Mouse (Mus musculus) olfactory bulb, adult 2 months (tissue): ENCODE measurements around the gene Atp1a2.

Experiments used
- CTCF ChIP-seq: fragments of 200-500 bp; IDR thresholded peaks from 2 replicates; pipeline ENCODE4 v1.5.1; 2012; ENCODE audit warnings: low read depth, mild to moderate bottlenecking, low read length, moderate library complexity; ENCODE audit not compliant: insufficient read depth
- POLR2A ChIP-seq: fragments of 200-500 bp; IDR thresholded peaks from 2 replicates; pipeline ENCODE4 v1.6.1; 2012; ENCODE audit warnings: mild to moderate bottlenecking, low read depth, low read length, moderate library complexity; ENCODE audit not compliant: insufficient read depth

DNA sequence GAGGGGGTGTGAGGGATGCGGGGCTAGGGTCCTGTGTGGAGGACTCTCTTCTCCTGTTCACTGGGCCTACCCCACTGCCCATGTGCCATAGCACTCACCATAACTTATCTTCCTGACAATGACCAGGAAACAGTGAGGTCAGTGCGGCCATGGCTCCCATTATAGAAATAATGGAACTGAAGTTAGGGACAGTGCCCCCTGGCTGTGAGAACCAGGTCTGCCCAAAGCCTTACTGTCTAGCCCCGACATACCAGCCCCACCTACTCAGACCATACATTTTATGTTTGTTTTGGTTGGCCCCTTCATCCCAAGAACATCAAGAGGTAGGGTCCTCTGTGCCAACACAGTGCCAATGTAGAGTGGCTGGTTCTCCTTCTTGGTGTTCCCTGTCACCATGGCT lies 7.8 kb upstream of the Atp1a2 start:
- TF ChIP-seq CTCF (no peak), POLR2A (no peak)
